8 mouse cellular contexts compared by ENCODE assay signal in the genomic region with DNA sequence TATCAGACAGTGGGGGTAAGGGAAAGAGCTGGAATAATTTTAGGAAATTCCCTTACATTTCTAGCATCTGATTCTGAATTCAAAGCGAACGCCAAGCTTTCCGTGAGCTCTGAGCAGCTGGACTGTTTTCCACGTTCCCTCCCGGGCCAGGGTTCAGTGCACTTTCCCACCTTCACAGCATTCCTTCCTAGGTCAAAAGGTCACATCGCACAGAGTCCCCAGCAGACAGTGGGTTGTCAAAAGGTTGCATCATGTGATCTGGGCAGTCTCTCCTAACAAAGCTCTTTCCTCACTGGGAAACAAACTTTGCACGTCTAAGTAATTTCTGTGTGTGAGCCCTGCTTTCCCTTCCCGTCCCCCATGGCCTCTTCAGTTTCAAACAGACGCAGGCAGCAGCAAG. TPM values are rescaled to one million over a fixed set of nuclear protein-coding genes. Genes with fewer than 3 reads are reported as not detected.
DNase-seq lines count a peak whose midpoint lies in the region; ATAC-seq lines count a peak whose summit lies in the region.

No protein-coding gene starts in this region.

- H3K9me3 ChIP-seq in forebrain, embryonic 15.5 days: no peaks in the 10 kb centered on the region
- H3K9me3 ChIP-seq in midbrain, embryonic 15.5 days: no peaks in the 10 kb centered on the region

- peak; percentile 83 for DNase-seq in embryo, embryonic 10.5 days (ENCODE audit: low spot score)
- DNase-seq in kidney, postnatal 25 days: peak; percentile 63 to 75
- no peak for DNase-seq in left cerebral cortex, adult 9 months (ENCODE audit: low spot score in 2 of 2)
- DNase-seq in left cerebral cortex, postnatal 10 days (ENCODE audit: extremely low spot score in 1 of 2, low spot score in 2 of 2): no peak
- DNase-seq in left cerebral cortex, postnatal 36 days (ENCODE audit: low spot score in 2 of 2): no peak
- DNase-seq in cerebellum, postnatal 10 days: no peak

- ATAC-seq in forebrain, embryonic 15.5 days (replicated peaks): no peak
- no peak for ATAC-seq in midbrain, embryonic 15.5 days (replicated peaks)

- no peak overlapping the region for H3K4me3 ChIP-seq in forebrain, embryonic 15.5 days
- no peak overlapping the region for H3K4me3 ChIP-seq in midbrain, embryonic 15.5 days

- H3K27me3 ChIP-seq in forebrain, embryonic 15.5 days: no peaks in the 10 kb centered on the region
- H3K27me3 ChIP-seq in midbrain, embryonic 15.5 days (replicated peaks): no peaks in the 10 kb centered on the region

- WGBS in forebrain, embryonic 15.5 days: 5% methylated on average over 9 of the region's 9 CpGs
- WGBS in midbrain, embryonic 15.5 days: 4% methylated on average over 9 of the region's 9 CpGs

- peak overlapping the region; percentile 88 for H3K27ac ChIP-seq in forebrain, embryonic 15.5 days (replicated peaks)
- peak overlapping the region; percentile 77; the same call in 1 of the 2 replicates for H3K27ac ChIP-seq in midbrain, embryonic 15.5 days

- intact Hi-C loops in left cerebral cortex, postnatal 10 days (cut with DNase I): no loop called here
- intact Hi-C loops in left cerebral cortex, postnatal 36 days (cut with DNase I): no loop called here

- H3K4me2 ChIP-seq in forebrain, embryonic 15.5 days (replicated peaks): peak overlapping the region; percentile 30
- H3K4me2 ChIP-seq in midbrain, embryonic 15.5 days: peak overlapping the region; percentile 29

- peak overlapping the region; percentile 31 for H3K9ac ChIP-seq in forebrain, embryonic 15.5 days (replicated peaks)
- no peak overlapping the region for H3K9ac ChIP-seq in midbrain, embryonic 15.5 days

- peaks cover 7% of the 10 kb centered on the region; the same call in 1 of the 2 replicates for H3K36me3 ChIP-seq in forebrain, embryonic 15.5 days
- H3K36me3 ChIP-seq in midbrain, embryonic 15.5 days (replicated peaks): no peaks in the 10 kb centered on the region; the same call in 1 of the 2 replicates

- H3K4me1 ChIP-seq in forebrain, embryonic 15.5 days: peaks cover 65% of the 10 kb centered on the region
- peaks cover 33% of the 10 kb centered on the region for H3K4me1 ChIP-seq in midbrain, embryonic 15.5 days

RNA-seq across cellular contexts. Expression of a gene that starts 44.6 kb away (rescaled TPM):
- polyA plus RNA-seq in forebrain, embryonic 15.5 days (2015; fragmentation: Nextera tagmentation; extraction: Ambion mirVana): 155 and 167 TPM in 2 replicates
- polyA plus RNA-seq in midbrain, embryonic 15.5 days (2015; fragmentation: Nextera tagmentation; extraction: Ambion mirVana): 74.1 and 86.9 TPM in 2 replicates
- 100 to 1,000 TPM in 1 of 2 experiments, 10 to 100 TPM in 1; 98.2 to 110 TPM for total RNA-seq in left cerebral cortex, postnatal 10 days (2021)
- 100 to 1,000 TPM; 100 to 123 TPM for total RNA-seq in left cerebral cortex, postnatal 36 days (2021)

Comparison
In these comparisons a context has a peak if more than half of its experiments do, and no peak if none do; other contexts are left out.
1. DNase-seq: peak in embryo, embryonic 10.5 days (single experiment) and kidney, postnatal 25 days (2 of 2); none in left cerebral cortex, adult 9 months (0 of 2), left cerebral cortex, postnatal 10 days (0 of 2), left cerebral cortex, postnatal 36 days (0 of 2) and cerebellum, postnatal 10 days (0 of 2).